Mouse (Mus musculus) spleen, postnatal 14 days (tissue): Measurements from ENCODE around the gene Cox14.

Experiments used
- DNase-seq, 2 experiments: peaks; one replicate each; pipeline ENCODE4 v3.0.0; 2021 to 2022; ENCODE audit warnings: low spot score in 2 of 2

The Cox14 gene

GRCm38 (mm10) chr15:99708176-99708575 lies 17.2 kb upstream of the Cox14 start:
- no peak for DNase-seq

- DNase-seq = no peak
These were observed 14.9 kb upstream of the Cox14 start for GRCm38 (mm10) chr15:99710221-99711190.

GRCm38 (mm10) chr15:99711491-99711890 lies 13.9 kb upstream of the Cox14 start:
- DNase-seq = no peak

GRCm38 (mm10) chr15:99712666-99713559 lies 12.5 kb upstream of the Cox14 start:
- DNase-seq = no peak

- DNase-seq = no peak
These were observed 11.8 kb upstream of the Cox14 start for GRCm38 (mm10) chr15:99713569-99713968.

GRCm38 (mm10) chr15:99714206-99714605 lies 11.2 kb upstream of the Cox14 start:
- DNase-seq = no peak

GRCm38 (mm10) chr15:99714858-99715257 lies 10.6 kb upstream of the Cox14 start:
- DNase-seq = peak; percentile 44 to 66

- DNase-seq = peak; percentile 31 to 43
These were observed 10.0 kb upstream of the Cox14 start for GRCm38 (mm10) chr15:99715361-99715865.

GRCm38 (mm10) chr15:99715982-99716746 lies 9.3 kb upstream of the Cox14 start:
- DNase-seq = no peak

GRCm38 (mm10) chr15:99716814-99717213 lies 8.6 kb upstream of the Cox14 start:
- no peak for DNase-seq

- DNase-seq = no peak
These were observed 7.8 kb upstream of the Cox14 start, which contains the start of gene Gpd1 for GRCm38 (mm10) chr15:99717386-99718334. Gpd1 (plus strand) TSS chr15:99717515.

- DNase-seq = no peak
These were observed 6.9 kb upstream of the Cox14 start for GRCm38 (mm10) chr15:99718461-99719021.

GRCm38 (mm10) chr15:99719865-99720264 lies 5.6 kb upstream of the Cox14 start:
- no peak for DNase-seq

GRCm38 (mm10) chr15:99721921-99722743 lies 3.3 kb upstream of the Cox14 start:
- no peak for DNase-seq

- DNase-seq = no peak
These were observed 2.3 kb upstream of the Cox14 start for GRCm38 (mm10) chr15:99723120-99723514.

- DNase-seq = no peak
These were observed 1.7 kb upstream of the Cox14 start for GRCm38 (mm10) chr15:99723515-99724291.

- no peak for DNase-seq
These were observed 961 bp upstream of the Cox14 start for GRCm38 (mm10) chr15:99724292-99725021.
